ENCODE assay signal across 30 mouse cellular contexts in the genomic region with DNA sequence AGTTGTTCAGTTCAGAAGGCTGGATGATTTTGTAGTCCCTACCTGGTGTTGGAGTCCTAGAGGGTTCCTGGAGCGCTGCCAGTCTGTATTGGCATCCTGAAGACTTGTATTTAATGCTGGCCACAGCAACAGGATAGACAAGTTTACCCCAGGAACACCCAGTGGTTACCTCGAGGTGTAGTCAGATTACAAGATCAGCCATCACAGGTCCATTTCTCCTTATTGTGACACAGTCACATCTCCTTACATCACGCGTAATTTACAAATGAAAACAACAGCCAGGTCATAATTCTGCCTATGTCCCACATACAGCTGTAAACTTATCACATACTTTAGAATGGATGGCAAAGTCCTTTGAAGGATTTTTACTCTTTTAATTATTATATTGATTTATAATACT. TPM values are rescaled to one million over a fixed set of nuclear protein-coding genes. Genes with fewer than 3 reads are reported as not detected.
"Had no signal": no experiment of that assay in that cellular context is flagged by ENCODE, and none has a peak within 500 bp of the region (broad histone marks: within the 10 kb centered on the region; RNA-seq: fewer than 3 reads in every experiment).

No protein-coding gene starts in this region.

- DNase-seq: gastrocnemius, adult 2 months; gastrocnemius, postnatal 10 days; gastrocnemius, postnatal 25 days; heart, adult 11 months; heart, adult 2 months; heart, postnatal 14 days; heart, postnatal 36 days; kidney, adult 11 months; kidney, adult 2 months; kidney, postnatal 10 days; kidney, postnatal 25 days; kidney, postnatal 4 days; layer of hippocampus, postnatal 36 days; liver; liver, embryonic 13.5 days; liver, postnatal 0 days had no signal

- H3K4me3 ChIP-seq: gastrocnemius, adult 2 months; heart, adult 2 months; heart, embryonic 13.5 days; heart, embryonic 15.5 days; hindbrain, embryonic 13.5 days; hindbrain, embryonic 15.5 days; layer of hippocampus, adult 2 months; limb, embryonic 10.5 days; limb, embryonic 12.5 days; liver, embryonic 13.5 days; liver, embryonic 15.5 days had no signal

- H3K9ac ChIP-seq: heart, embryonic 13.5 days; heart, embryonic 15.5 days; hindbrain, embryonic 13.5 days; hindbrain, embryonic 15.5 days; limb, embryonic 12.5 days; liver, embryonic 13.5 days; liver, embryonic 15.5 days; liver, postnatal 0 days had no signal

- ATAC-seq: hindbrain, postnatal 0 days; liver, postnatal 0 days had no signal

- H3K4me2 ChIP-seq: heart, embryonic 11.5 days; heart, embryonic 13.5 days; heart, embryonic 15.5 days; hindbrain, embryonic 13.5 days; hindbrain, embryonic 15.5 days; limb, embryonic 12.5 days; liver, embryonic 11.5 days; liver, embryonic 13.5 days; liver, embryonic 15.5 days had no signal

- H3K27ac ChIP-seq: gastrocnemius, adult 2 months; heart, adult 2 months; heart, embryonic 13.5 days; heart, embryonic 15.5 days; hindbrain, embryonic 13.5 days; hindbrain, embryonic 15.5 days; hindbrain, postnatal 0 days; layer of hippocampus, adult 2 months; limb, embryonic 10.5 days; limb, embryonic 12.5 days; liver, embryonic 13.5 days; liver, embryonic 15.5 days had no signal

- H3K27me3 ChIP-seq: heart, embryonic 13.5 days; heart, embryonic 15.5 days; hindbrain, embryonic 13.5 days; hindbrain, embryonic 15.5 days; limb, embryonic 12.5 days; liver, embryonic 13.5 days; liver, embryonic 15.5 days had no signal

- H3K4me1 ChIP-seq: heart, embryonic 13.5 days; heart, embryonic 15.5 days; hindbrain, embryonic 13.5 days; hindbrain, embryonic 15.5 days; limb, embryonic 10.5 days; limb, embryonic 12.5 days; liver, embryonic 13.5 days; liver, embryonic 15.5 days had no signal

- H3K9me3 ChIP-seq: heart, embryonic 13.5 days; heart, embryonic 15.5 days; hindbrain, embryonic 13.5 days; hindbrain, embryonic 15.5 days; limb, embryonic 10.5 days; limb, embryonic 12.5 days; liver, embryonic 13.5 days; liver, embryonic 15.5 days had no signal

RNA-seq across cellular contexts. Expression of a gene that starts 40.2 kb away (rescaled TPM):
- total RNA-seq: hematopoietic stem cell, adult 5-6 weeks; hindbrain, postnatal 0 days had no signal
- polyA plus RNA-seq: heart, adult 2 months; kidney, adult 2 months; kidney, embryonic 14.5 days; limb, embryonic 14.5 days had no signal
